Mouse (Mus musculus): Measurements from ENCODE around the gene Rbms2.
"Not testable (repeated sequence)": the region's sequence is repeated elsewhere in the genome, so short reads cannot be mapped to it uniquely, and the experiment has no call there.

The Rbms2 gene

DNA sequence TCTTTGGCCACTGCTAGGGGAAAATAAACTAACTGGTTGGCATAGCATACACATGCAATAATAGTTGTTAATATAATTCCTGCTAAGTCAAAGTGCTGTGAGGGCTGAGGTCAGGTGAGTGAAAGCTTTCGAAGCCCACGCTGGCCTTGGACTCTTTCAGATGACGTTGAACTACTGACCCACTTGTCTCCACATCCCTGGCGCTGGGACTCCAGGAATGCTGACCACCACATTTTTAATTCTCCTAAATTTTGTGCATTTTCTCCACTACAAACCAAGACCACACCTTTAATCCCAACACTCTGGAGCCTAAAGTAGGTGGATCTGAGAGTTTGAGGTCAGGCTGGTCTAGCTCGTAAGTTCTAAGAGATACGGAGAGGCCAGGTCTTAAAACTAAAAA lies 13.0 kb upstream of the Rbms2 start:
- no peak for DNase-seq (ENCODE audit: low spot score in 2 of 2)

- not testable (repeated sequence) for DNase-seq (ENCODE audit: low spot score in 2 of 2)
Measured at GRCm38 (mm10) chr10:128192030-128192766, 12.1 kb upstream of the Rbms2 start.

DNA sequence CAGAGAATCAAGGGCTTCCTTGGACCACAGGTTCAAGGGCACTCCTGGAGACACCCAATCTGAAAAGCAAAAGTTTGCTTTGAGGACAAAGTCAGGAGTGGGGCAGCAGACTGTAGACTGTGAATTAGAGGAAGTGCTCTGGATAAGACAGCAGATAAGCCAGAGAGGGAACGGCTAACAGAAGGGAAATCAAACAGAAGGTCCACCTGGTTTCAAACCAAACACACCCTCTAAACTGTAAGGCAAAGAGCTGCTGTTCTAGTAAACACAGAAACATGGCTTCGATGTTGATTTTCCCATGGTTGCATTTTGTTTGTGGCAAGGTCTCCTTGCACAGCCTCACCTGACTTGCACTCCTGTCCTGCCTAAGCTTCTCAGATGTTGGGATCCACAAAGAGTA lies 11.4 kb upstream of the Rbms2 start:
- no peak for DNase-seq (ENCODE audit: low spot score in 2 of 2)

DNA sequence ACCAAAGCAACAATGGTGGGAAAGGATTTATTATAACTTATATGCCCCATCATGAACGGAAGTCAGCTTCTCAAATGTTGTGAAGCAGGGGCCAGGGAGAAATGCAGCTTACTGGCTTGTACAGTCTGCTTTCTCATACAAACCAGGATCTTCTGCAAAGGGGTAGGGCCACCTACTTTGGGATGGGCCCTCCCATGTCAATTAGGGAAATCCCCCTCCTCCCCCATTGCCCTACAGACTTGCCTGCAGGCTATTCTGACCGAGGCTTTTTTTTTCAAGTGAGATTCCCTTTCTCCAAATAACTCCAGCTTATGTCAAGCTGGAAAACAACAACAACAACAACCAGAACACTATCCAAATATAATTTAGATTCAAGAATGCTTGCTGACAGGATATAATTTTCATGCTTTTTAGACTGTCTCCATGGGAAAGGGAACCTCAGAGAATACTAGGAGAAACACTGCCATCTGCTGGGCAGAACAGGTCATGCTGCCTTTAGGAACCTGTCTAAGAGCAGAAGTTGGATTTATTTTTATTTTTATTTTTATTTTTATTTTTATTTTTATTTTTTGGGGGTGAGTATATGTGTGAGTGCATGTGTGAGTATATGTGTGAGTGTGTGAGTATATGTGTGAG lies 8.3 kb upstream of the Rbms2 start:
- DNase-seq (ENCODE audit: low spot score in 2 of 2): peak; percentile 50 to 77

GRCm38 (mm10) chr10:128187181-128187605 lies 7.1 kb upstream of the Rbms2 start:
- DNase-seq (ENCODE audit: low spot score in 2 of 2): no peak

DNA sequence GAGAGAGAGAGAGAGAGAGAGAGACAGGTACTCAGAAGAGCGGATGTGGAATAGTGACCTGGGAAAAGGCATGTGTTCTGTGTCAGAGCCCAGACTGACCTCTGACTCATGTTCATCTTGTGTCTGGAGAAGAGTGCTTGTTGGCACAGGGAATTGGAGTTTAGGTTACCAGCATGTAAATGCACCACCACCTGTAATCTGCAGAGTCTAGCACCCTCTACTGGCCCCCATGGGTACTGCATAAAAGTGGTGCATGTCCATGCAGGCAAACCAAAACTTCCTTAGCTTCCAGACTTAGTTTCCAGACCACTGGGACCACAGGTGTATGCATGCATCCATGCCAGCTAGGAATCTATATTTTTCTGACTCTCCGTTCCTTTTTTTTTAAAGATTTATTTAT lies 5.9 kb upstream of the Rbms2 start:
- peak; percentile 59 to 81 for DNase-seq (ENCODE audit: low spot score in 2 of 2)

DNA sequence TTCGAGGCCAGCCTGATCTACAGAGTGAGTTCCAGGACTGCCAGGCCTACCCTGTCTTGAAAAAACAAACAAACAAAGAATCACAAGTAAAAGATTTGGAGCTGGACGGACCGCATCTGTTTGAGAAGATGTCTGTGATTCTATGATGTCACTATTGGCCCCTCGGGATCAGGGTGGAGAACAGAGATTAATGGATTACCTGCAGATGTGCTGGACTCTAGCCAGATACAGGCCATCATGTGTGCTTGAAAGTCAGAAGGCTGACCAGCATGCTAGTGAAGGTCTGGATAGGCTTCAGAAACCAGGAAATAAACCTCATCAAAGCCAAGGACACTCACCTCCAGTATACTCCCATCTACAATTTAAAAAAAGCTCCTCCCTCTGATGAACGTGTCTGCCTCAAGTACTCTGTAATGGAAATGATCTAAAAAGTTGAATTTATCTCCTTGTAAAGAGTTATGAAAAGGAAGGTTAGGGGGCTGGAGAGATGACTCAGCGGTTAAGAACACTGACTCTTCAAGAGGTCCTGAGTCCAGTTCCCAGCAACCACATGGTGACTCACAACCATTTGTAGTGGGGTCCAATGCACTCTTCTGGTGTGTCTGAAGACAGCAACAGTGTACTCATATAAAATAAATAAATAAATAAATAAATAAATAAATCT lies 5.3 kb upstream of the Rbms2 start:
- no peak for DNase-seq (ENCODE audit: low spot score in 2 of 2)

GRCm38 (mm10) chr10:128184296-128184695 lies 4.2 kb upstream of the Rbms2 start:
- no peak for DNase-seq (ENCODE audit: low spot score in 2 of 2)

GRCm38 (mm10) chr10:128177316-128177715 lies 2.8 kb downstream of the Rbms2 start:
- DNase-seq (ENCODE audit: low spot score in 2 of 2): no peak

- peak; percentile 21 to 48 for DNase-seq (ENCODE audit: low spot score in 2 of 2)
Measured at GRCm38 (mm10) chr10:128175996-128176755, 3.9 kb downstream of the Rbms2 start.

DNA sequence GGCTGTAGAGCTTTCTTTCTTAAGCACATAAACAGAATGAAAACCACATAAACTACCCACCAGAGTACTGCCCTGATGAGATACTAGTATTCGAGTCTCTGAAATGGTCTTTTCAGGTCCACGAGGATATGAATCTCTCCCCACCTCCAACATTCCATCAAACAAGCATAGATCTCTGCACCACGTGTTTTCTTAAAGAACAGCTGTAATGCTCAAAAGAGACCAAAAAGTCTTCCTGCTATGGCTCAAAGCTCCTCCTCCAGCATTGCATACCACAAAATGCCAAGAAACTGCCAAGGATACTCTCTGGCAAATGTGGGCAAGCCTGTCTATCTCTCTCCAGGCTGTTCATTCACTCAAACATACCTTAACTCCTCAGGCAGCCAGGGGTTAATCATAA lies 4.8 kb downstream of the Rbms2 start:
- no peak for DNase-seq (ENCODE audit: low spot score in 2 of 2)

- not testable (repeated sequence) for DNase-seq (ENCODE audit: low spot score in 2 of 2)
Measured at GRCm38 (mm10) chr10:128171348-128171747, 8.7 kb downstream of the Rbms2 start.

GRCm38 (mm10) chr10:128167091-128167490 lies 13.0 kb downstream of the Rbms2 start:
- no peak for DNase-seq (ENCODE audit: low spot score in 2 of 2)

GRCm38 (mm10) chr10:128165726-128166125 lies 14.4 kb downstream of the Rbms2 start:
- not testable (repeated sequence) for DNase-seq (ENCODE audit: low spot score in 2 of 2)

- DNase-seq (ENCODE audit: low spot score in 2 of 2): no peak
Measured at GRCm38 (mm10) chr10:128153978-128154377, 26.1 kb downstream of the Rbms2 start.

- no peak for DNase-seq (ENCODE audit: low spot score in 2 of 2)
Measured at GRCm38 (mm10) chr10:128150941-128151340, 29.2 kb downstream of the Rbms2 start.

DNA sequence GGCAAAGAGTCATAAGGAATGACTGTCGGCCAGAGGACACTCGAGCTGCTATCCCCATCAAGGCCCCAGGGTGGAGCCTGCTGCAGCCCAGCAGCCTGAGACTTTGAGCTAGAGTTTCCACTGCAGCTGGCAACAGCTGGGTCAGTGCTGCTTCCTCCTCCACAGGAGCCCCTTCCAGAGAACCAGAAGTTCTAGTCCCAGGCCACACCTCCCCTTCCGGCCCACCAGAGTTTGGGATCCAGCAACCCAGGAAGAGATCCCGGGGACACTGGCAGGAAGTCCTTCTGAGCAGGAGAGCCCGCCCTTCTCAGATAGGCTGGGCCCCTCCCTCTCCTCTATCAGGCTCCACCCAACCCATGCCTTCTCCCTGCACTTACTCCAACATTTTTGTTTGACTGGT lies 30.5 kb downstream of the Rbms2 start:
- DNase-seq (ENCODE audit: low spot score in 2 of 2): no peak

DNA sequence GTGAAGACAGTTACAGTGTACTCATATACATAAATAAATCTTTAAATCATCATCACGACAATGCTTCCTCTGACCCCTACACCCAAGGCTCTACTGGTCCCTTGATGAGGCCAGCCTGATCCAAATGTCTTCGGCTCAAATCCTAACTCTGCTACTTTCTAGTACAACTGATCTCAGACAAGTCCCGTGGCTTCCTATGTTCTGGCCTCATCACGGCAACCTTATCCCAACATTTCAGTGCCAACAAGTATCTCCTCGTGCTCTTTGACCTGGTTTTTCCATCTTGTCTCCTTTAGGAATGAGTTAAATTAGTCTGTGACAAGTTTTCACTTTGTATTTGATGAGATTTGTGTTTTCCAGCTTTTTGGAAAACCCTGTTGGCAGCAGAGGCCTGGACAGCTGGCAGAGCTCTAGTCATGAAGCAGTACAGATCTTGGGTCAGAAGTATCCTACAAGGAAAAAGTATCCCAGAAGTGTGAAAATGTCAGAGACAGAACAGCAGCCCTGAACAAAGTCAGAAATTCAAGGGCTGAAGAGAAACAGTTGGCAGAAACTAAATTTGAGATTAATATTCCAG lies 31.2 kb downstream of the Rbms2 start:
- DNase-seq (ENCODE audit: low spot score in 2 of 2): no peak

GRCm38 (mm10) chr10:128144961-128145360 lies 35.1 kb downstream of the Rbms2 start:
- DNase-seq (ENCODE audit: low spot score in 2 of 2): no peak

GRCm38 (mm10) chr10:128143659-128144058 lies 36.4 kb downstream of the Rbms2 start:
- no peak for DNase-seq (ENCODE audit: low spot score in 2 of 2)

GRCm38 (mm10) chr10:128142165-128142564 lies 37.9 kb downstream of the Rbms2 start:
- DNase-seq (ENCODE audit: low spot score in 2 of 2): no peak

Data from thymus, postnatal 10 days (tissue).